Mouse (Mus musculus): ENCODE measurements at regions not wholly inside any gene's neighbourhood (a gene's known extent, or its start where the extent isn't known, plus 50 kb on each side); places are given as distances from the start of the nearest gene placed in this dataset.
A peak's percentile ranks its signal among the peaks of the same experiment; 100 is the strongest.

GRCm38 (mm10) chr10:91734691-91735090 lies 553.6 kb upstream of the Tmpo start:
- Histone ChIP-seq H3K9me3 (ENCODE audit: control insufficient read depth, low read length) (no peaks in the 10 kb centered on the region), H3K36me3 (ENCODE audit: control insufficient read depth, insufficient read depth, low read length) (no peaks in the 10 kb centered on the region)
- WGBS, result 83% methylated on average over 8 of the region's 8 CpGs

GRCm38 (mm10) chr10:91732007-91732589 lies 551.0 kb upstream of the Tmpo start:
- no peaks in the 10 kb centered on the region for H3K27me3 ChIP-seq (ENCODE audit: control insufficient read depth, insufficient read depth, low read length)
- no peaks in the 10 kb centered on the region for H3K36me3 ChIP-seq (ENCODE audit: control insufficient read depth, insufficient read depth, low read length)
- TF ChIP-seq POLR2A (IDR thresholded peaks at IDR 0.05; ENCODE audit: borderline replicate concordance, extremely low read depth, insufficient read depth, insufficient read length), result no peak
- H3K9me3 ChIP-seq (ENCODE audit: control insufficient read depth, low read length), result no peaks in the 10 kb centered on the region
- DNase-seq (ENCODE audit: low spot score) (no peak), ATAC-seq (ENCODE audit: low FRiP score, low read depth) (no peak)
- H3K9ac ChIP-seq (ENCODE audit: low read depth, low read length, severe bottlenecking), result no peak overlapping the region
- H3K4me3 ChIP-seq (replicated peaks; ENCODE audit: low read length), result no peak overlapping the region
- no peaks in the 10 kb centered on the region for H3K4me1 ChIP-seq (ENCODE audit: control insufficient read depth, insufficient read depth, low read length)
- 54% methylated on average over 9 of the region's 9 CpGs for WGBS
- no peak overlapping the region for H3K27ac ChIP-seq (replicated peaks; ENCODE audit: low read depth, low read length)
- no peak overlapping the region for H3K4me2 ChIP-seq (replicated peaks; ENCODE audit: low read depth, low read length, severe bottlenecking)

More at GRCm38 (mm10) chr10:91734691-91735090, 553.6 kb upstream of the Tmpo start:
- no peak for ATAC-seq (ENCODE audit: low FRiP score, low read depth)
- Histone ChIP-seq H3K9ac (ENCODE audit: low read depth, low read length, severe bottlenecking) (no peak overlapping the region), H3K4me3 (replicated peaks; ENCODE audit: low read length) (no peak overlapping the region), H3K4me2 (replicated peaks; ENCODE audit: low read depth, low read length, severe bottlenecking) (no peak overlapping the region), H3K27me3 (ENCODE audit: control insufficient read depth, insufficient read depth, low read length) (no peaks in the 10 kb centered on the region), H3K4me1 (ENCODE audit: control insufficient read depth, insufficient read depth, low read length) (no peaks in the 10 kb centered on the region), H3K27ac (replicated peaks; ENCODE audit: low read depth, low read length) (no peak overlapping the region)
- DNase-seq (ENCODE audit: low spot score), result no peak
- no peak for TF ChIP-seq POLR2A (IDR thresholded peaks at IDR 0.05; ENCODE audit: borderline replicate concordance, extremely low read depth, insufficient read depth, insufficient read length)

DNA sequence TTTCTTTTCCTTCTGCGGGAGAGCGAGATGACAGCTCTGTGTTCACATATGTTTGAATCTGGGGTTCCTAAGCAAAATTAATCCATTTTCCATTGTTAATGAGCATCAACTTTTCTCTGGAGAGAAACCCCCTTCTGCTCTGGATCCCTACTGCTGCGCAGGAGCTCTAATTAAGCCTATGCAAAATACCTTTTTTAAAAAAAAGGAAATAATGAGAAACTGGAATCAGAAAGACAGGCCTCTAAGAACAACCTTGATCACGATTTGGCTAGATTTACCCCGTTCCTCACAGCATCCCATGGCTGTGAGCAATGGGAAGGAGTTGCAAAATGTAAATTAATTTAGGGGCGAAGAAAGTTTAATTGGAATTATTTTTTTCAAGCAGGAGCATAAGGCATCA lies 548.9 kb upstream of the Tmpo start:
- Histone ChIP-seq H3K4me1 (ENCODE audit: control insufficient read depth, insufficient read depth, low read length) (no peaks in the 10 kb centered on the region), H3K36me3 (ENCODE audit: control insufficient read depth, insufficient read depth, low read length) (no peaks in the 10 kb centered on the region), H3K9me3 (ENCODE audit: control insufficient read depth, low read length) (no peaks in the 10 kb centered on the region), H3K4me3 (replicated peaks; ENCODE audit: low read length) (no peak overlapping the region), H3K27ac (replicated peaks; ENCODE audit: low read depth, low read length) (no peak overlapping the region), H3K27me3 (ENCODE audit: control insufficient read depth, insufficient read depth, low read length) (no peaks in the 10 kb centered on the region), H3K9ac (ENCODE audit: low read depth, low read length, severe bottlenecking) (no peak overlapping the region), H3K4me2 (replicated peaks; ENCODE audit: low read depth, low read length, severe bottlenecking) (no peak overlapping the region)
- ATAC-seq (ENCODE audit: low FRiP score, low read depth) (no peak), DNase-seq (ENCODE audit: low spot score) (no peak)
- 77% methylated on average over 6 of the region's 6 CpGs for WGBS
- no peak for TF ChIP-seq POLR2A (IDR thresholded peaks at IDR 0.05; ENCODE audit: borderline replicate concordance, extremely low read depth, insufficient read depth, insufficient read length)

DNA sequence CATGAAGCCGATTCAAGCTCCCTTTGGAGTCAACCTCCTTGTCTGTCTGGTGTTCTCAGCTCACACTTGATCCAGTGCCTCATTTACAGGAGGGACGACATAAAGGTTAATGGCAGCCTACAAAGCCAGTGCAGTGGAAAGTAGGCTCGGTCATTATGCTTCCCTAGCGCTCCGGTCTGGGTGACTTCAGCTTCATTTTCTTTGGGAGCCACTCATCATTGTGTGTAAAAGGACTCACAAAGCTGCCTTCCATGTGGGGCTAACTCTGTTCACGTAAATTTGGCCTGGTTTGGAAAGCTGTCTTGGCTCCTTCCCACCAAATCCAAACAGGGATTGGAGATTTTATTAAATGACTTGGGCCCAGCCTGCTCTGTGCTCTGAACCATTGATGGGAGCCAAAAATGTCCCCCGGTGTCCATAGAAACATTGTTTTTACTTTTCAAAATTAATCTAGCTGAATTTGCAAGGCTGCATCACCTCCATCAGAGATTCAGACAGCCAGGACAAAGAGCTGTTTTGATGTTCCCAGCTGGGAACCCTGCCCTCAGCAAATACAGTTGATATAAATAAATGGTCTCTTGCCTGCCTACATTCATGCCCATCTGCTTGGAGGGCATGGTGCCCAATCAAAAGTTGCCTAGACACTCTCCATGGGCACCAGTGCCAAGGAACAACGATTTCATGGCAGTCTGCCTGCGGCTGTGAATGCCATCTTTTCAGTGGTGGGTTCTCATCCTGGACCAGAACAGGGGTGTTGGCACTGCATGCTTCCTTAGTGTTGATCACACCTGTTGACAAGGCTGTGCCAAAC lies 538.7 kb upstream of the Tmpo start:
- WGBS, result 74% methylated on average over 9 of the region's 9 CpGs
- DNase-seq (ENCODE audit: low spot score), result peak; percentile 64

GRCm38 (mm10) chr10:91716604-91717003 lies 535.5 kb upstream of the Tmpo start:
- TF ChIP-seq POLR2A (IDR thresholded peaks at IDR 0.05; ENCODE audit: borderline replicate concordance, extremely low read depth, insufficient read depth, insufficient read length), result no peak
- no peak overlapping the region for H3K4me2 ChIP-seq (replicated peaks; ENCODE audit: low read depth, low read length, severe bottlenecking)
- DNase-seq (ENCODE audit: low spot score) (no peak), ATAC-seq (ENCODE audit: low FRiP score, low read depth) (no peak)
- H3K27ac ChIP-seq (replicated peaks; ENCODE audit: low read depth, low read length), result no peak overlapping the region
- no peaks in the 10 kb centered on the region for H3K4me1 ChIP-seq (ENCODE audit: control insufficient read depth, insufficient read depth, low read length)
- H3K4me3 ChIP-seq (replicated peaks; ENCODE audit: low read length), result no peak overlapping the region
- H3K9me3 ChIP-seq (ENCODE audit: control insufficient read depth, low read length), result no peaks in the 10 kb centered on the region
- WGBS, result 93% methylated on average over 7 of the region's 7 CpGs
- no peaks in the 10 kb centered on the region for H3K27me3 ChIP-seq (ENCODE audit: control insufficient read depth, insufficient read depth, low read length)
- no peaks in the 10 kb centered on the region for H3K36me3 ChIP-seq (ENCODE audit: control insufficient read depth, insufficient read depth, low read length)
- H3K9ac ChIP-seq (ENCODE audit: low read depth, low read length, severe bottlenecking), result no peak overlapping the region

More for the DNA sequence above, 538.7 kb upstream of the Tmpo start:
- TF ChIP-seq POLR2A (IDR thresholded peaks at IDR 0.05; ENCODE audit: borderline replicate concordance, extremely low read depth, insufficient read depth, insufficient read length), result no peak
- H3K27ac ChIP-seq (replicated peaks; ENCODE audit: low read depth, low read length), result no peak overlapping the region; the same call in 1 of the 2 replicates
- H3K9me3 ChIP-seq (ENCODE audit: control insufficient read depth, low read length), result no peaks in the 10 kb centered on the region
- no peaks in the 10 kb centered on the region for H3K27me3 ChIP-seq (ENCODE audit: control insufficient read depth, insufficient read depth, low read length)
- no peaks in the 10 kb centered on the region for H3K4me1 ChIP-seq (ENCODE audit: control insufficient read depth, insufficient read depth, low read length)
- no peak overlapping the region for H3K4me2 ChIP-seq (replicated peaks; ENCODE audit: low read depth, low read length, severe bottlenecking)
- H3K36me3 ChIP-seq (ENCODE audit: control insufficient read depth, insufficient read depth, low read length), result no peaks in the 10 kb centered on the region
- no peak; the same call in 1 of the 2 replicates for ATAC-seq (ENCODE audit: low FRiP score, low read depth)
- no peak overlapping the region for H3K9ac ChIP-seq (ENCODE audit: low read depth, low read length, severe bottlenecking)
- no peak overlapping the region for H3K4me3 ChIP-seq (replicated peaks; ENCODE audit: low read length)

Data from limb, embryonic 14.5 days (tissue).